Mouse (Mus musculus): ENCODE data around the gene Slc35f1.

- TF ChIP-seq USF1 (IDR thresholded peaks at IDR 0.05; ENCODE audit: low read depth), result no peak
- TF ChIP-seq CTCF (IDR thresholded peaks at IDR 0.05; ENCODE audit: control insufficient read depth, insufficient read depth, insufficient read length), result no peak
- no peak for TF ChIP-seq CEBPB (IDR thresholded peaks at IDR 0.05; ENCODE audit: low read depth)
- no peak for TF ChIP-seq MAX (IDR thresholded peaks at IDR 0.05)
- TF ChIP-seq MYOG (IDR thresholded peaks at IDR 0.05; ENCODE audit: control insufficient read depth, extremely low read depth, insufficient read length), result no peak
Measured at GRCm38 (mm10) chr10:52822909-52823308, 132.6 kb downstream of the Slc35f1 start.
